Mouse (Mus musculus) heart, postnatal 36 days (tissue): ENCODE data around the gene Rhbdd1. TPM values are rescaled to one million over a fixed set of nuclear protein-coding genes. Genes with fewer than 3 reads are reported as not detected.

Experiments
- DNase-seq, 2 experiments: peaks; one replicate each; pipeline ENCODE4 v3.0.0; 2021 to 2022
- intact Hi-C: fragments of 180-260 bp; cut with DNase I; formaldehyde crosslinking; loops from one replicate; pipeline ENCODE4 v1.15.1; 2025
- microRNA-seq, 2 experiments: library from miRNA; unstranded; fragments of <30 nt; microRNA quantifications; one replicate each; pipeline ENCODE4 v1.2.0; 2021; ENCODE audit warnings: borderline number of aligned reads in 2 of 2
- total RNA-seq, 2 experiments: library from RNA; stranded (reverse); gene quantifications; 2 replicates each; pipeline ENCODE4 v1.2.3; 2021

The Rhbdd1 gene
- total RNA-seq, 2 experiments from 2014 or later, result 9.5 to 12.1 TPM

DNA sequence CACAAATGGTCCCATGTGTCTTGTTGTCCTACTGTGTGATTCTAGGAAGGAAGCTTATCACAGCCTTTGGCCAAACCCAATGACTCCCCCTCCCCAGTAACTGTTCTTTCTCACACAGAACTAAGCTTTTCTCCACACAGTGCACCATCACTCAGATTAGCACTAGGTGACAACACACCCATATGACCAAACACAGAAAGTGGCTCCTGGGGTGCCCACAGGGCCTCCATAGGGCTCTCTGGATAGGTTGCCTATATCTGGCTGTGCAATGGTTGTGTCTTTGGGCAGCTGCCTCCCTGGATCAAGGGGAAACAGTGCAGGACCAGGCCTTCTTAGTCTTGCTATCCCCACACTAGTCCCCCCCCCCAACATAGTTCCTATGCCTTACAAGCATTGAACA, 157.2 kb downstream of the Rhbdd1 start:
- intact Hi-C loops, result no loop called here
- no peak for DNase-seq

DNA sequence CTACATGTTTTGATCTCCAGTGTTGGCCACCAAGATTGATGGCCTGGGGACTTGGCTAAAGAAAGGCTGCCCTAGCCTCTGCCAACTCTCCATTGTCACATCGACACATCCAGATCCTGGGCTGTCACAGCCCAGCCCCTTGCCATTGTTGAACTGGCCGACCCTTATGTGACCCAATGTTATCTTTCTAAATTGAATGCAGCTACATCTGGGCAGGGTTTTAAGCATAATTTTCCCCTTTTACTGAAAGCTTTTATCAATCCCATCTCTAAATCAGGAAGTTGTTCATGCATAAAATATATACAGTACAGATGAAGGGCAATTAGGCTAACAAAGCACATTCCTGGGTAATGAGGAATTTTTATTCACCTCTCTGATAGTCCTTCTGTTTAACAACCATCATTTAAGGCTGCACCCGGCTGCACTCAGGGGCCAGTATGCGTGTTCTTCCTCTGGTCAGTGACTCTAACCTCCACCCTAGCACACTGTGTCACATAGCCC, 158.3 kb downstream of the Rhbdd1 start:
- DNase-seq, result no peak

DNA sequence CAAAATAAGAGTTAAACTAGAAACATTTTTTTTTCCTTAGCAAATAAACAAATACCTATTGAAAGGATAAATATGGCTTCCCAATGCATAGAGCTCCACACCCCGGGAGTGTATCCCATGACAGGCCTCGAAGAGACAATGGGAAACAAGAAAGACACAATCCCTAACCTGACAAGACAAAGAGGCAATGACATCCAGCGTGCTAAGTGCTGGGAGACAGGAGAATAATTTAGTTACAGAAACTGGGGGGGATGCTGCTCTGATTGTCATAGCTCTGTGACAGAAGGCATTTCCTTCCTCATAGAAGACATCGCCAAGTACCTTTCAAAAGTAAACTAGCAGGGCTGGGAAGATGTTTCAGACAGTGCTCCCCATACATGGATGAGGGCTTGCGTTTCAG, 159.0 kb downstream of the Rhbdd1 start:
- intact Hi-C loops, result loop anchor here (5.0 kb wide), 1 partner anchor 38 kb away; no protein-coding TSS in a partner anchor
- no peak for DNase-seq

More for the DNA sequence above, 158.3 kb downstream of the Rhbdd1 start:
- intact Hi-C loops, result no loop called here

GRCm38 (mm10) chr1:82475821-82476220, 159.6 kb downstream of the Rhbdd1 start:
- intact Hi-C loops, result loop anchor here (2.0 to 5.0 kb wide), 3 partner anchors 39 to 1161 kb away; no protein-coding TSS in a partner anchor
- DNase-seq, result no peak

- intact Hi-C loops, result loop anchor here (2.0 to 5.0 kb wide), 3 partner anchors 39 to 1161 kb away; no protein-coding TSS in a partner anchor
These were observed 160.0 kb downstream of the Rhbdd1 start for GRCm38 (mm10) chr1:82476256-82476655.

GRCm38 (mm10) chr1:82476746-82477145, 160.5 kb downstream of the Rhbdd1 start:
- DNase-seq, result no peak
- intact Hi-C loops, result loop anchor here (2.0 to 5.0 kb wide), 3 partner anchors 39 to 1162 kb away; no protein-coding TSS in a partner anchor

More at GRCm38 (mm10) chr1:82476256-82476655, 160.0 kb downstream of the Rhbdd1 start:
- peak in 1 of 2 experiments; percentile 36 for DNase-seq

- intact Hi-C loops, result loop anchor here (5.0 kb wide), 1 partner anchor 43 kb away; no protein-coding TSS in a partner anchor
- no peak for DNase-seq
These were observed 163.6 kb downstream of the Rhbdd1 start for GRCm38 (mm10) chr1:82479696-82480487.

DNA sequence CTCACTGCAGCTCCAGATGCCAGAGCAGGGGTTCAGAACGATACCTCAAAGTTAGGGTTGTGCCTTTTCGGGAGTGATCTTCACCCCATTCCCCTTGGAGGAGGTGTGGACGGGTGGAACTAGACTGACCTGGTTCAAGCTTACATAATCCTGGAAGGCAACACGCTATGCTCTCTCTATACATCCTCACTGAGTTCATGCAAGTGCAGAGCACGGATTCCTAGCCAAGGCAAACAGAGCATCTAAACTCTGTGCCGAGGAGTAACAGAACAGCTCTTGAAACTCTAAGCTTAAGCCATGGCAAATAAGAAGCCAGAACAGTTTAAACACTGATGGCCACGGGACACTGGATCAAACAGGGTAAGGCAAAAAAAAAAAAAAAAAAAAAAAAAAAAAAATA, 166.1 kb downstream of the Rhbdd1 start:
- no peak for DNase-seq

DNA sequence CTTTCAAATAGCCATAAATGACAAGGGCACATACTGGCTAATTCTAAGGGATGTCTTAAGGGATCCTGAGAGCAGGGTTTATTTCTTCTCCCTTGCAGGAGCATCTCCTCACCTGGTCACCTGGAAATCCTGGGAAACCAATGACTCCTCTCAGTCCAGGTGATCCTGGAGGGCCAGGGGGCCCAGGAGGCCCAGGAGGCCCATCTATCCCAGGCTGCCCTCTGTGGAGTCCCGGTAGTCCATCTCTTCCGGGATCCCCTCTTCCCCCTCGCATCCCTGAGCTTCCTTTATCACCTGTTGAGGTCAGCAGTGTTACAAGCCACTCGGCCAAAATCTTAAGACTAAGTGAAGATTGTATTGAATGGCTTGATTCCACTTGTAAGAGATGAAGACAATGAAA, 170.1 kb downstream of the Rhbdd1 start:
- intact Hi-C loops, result no loop called here
- DNase-seq, result no peak

More for the DNA sequence above, 166.1 kb downstream of the Rhbdd1 start:
- intact Hi-C loops, result no loop called here

GRCm38 (mm10) chr1:82491954-82492353, 175.7 kb downstream of the Rhbdd1 start:
- intact Hi-C loops, result no loop called here
- no peak for DNase-seq

Small RNA genes within 50 kb of the gene (microRNA-seq; reads per million reads assigned to microRNA genes)
- gene Gm22112, result 0 reads per million in 2 experiments

Other genes with a start within 250 kb of the Rhbdd1 start
- gene Gm9747, start 83.3 kb upstream of the Rhbdd1 start, total RNA-seq, result not detected
- gene Irs1, start 25.0 kb upstream of the Rhbdd1 start, total RNA-seq, result 10 to 100 TPM; 36.6 to 41.5 TPM